Mouse (Mus musculus) thymus, postnatal 36 days (tissue): ENCODE measurements around the gene Slc26a10.

Experiments used
- DNase-seq, 2 experiments: peaks; one replicate each; pipeline ENCODE4 v3.0.0; 2022; ENCODE audit warnings: mixed read lengths in 2 of 2

The Slc26a10 gene

DNA sequence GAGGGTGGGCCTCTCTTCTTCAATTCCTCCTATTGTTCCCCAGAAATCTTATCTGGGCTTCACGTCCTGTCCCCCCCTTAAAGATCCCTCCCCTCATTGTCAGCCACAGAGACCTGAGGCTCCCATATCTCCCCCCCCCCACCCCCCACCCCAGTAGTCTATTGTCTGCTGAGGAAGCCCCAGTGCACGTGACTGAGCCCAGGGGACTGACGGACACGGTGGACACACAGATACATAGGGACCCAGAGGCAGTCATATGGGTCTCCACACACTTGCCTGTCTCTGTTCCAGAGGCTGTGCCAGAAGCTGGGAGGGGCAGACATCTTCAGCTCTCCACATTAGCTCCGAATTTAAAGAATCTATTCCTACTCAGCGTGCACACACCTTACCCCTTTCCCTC, 1.1 kb upstream of the Slc26a10 start:
- DNase-seq: no peak

DNA sequence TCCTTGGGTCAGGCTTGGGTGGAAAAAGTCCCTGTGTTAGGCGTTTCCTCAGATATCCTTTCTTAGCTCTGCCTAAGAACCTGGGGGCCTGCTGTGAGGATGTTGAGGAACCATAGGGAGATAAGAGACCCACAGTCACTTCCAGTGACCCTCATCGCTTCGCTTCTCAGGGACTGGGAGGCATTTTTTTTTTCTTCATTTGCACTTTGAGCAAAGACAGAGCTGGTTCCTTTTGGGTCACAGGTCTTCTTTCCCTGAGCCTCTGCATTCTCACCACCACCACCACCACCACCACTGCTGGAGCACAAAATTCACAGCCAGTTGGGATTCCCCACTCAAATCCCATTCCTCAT, 226 bp upstream of the Slc26a10 start:
- no peak for DNase-seq

GRCm38 (mm10) chr10:127178286-127179027, 2.0 kb downstream of the Slc26a10 start:
- DNase-seq: peak; percentile 4 to 17

GRCm38 (mm10) chr10:127177719-127178118, 2.7 kb downstream of the Slc26a10 start:
- peak; percentile 44 to 54 for DNase-seq

DNA sequence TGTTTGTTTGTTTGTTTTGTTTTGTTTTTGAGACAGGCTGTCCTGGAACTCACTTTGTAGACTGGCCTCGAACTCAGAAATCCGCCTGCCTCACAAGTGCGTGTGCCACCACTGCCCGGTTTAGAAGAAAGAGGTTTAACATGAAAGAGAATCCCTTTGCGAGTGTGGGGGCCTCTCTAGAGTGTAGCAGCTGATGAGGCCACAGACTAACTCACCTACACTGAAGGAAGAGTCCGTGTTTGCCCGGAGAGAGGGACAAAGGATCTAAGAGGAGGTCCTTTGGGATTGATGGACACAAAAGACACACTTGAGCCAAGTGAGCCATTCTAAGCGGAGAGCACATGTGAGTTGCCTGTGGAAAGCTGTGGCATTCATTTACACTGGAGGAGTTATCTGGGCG, 3.2 kb downstream of the Slc26a10 start:
- peak in 1 of 2 experiments; percentile 4 for DNase-seq

DNA sequence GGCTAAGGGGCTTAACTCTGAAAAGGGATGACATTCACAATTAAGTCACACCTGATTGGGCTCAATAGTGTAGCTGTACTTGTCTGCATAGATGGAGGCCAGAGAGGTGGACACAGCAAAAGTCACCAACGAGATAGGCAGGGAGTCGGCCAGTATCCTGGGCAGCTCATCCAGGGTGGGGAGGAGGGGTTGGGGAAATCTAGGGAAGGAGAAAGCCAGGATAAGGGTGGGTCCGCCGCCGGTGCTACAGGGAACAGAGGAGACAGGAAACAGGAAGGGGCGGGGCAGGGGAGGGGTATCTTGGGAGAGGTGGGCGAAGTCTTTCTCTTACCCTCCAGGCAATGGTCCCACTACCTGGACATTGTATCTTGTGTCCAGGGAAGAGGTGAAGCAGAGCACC, 3.7 kb downstream of the Slc26a10 start:
- DNase-seq: peak in 1 of 2 experiments; percentile 12

- DNase-seq: no peak
Observed at GRCm38 (mm10) chr10:127176228-127176627, 4.2 kb downstream of the Slc26a10 start.

GRCm38 (mm10) chr10:127174170-127174569, 6.3 kb downstream of the Slc26a10 start:
- peak in 1 of 2 experiments; percentile 11 for DNase-seq

DNA sequence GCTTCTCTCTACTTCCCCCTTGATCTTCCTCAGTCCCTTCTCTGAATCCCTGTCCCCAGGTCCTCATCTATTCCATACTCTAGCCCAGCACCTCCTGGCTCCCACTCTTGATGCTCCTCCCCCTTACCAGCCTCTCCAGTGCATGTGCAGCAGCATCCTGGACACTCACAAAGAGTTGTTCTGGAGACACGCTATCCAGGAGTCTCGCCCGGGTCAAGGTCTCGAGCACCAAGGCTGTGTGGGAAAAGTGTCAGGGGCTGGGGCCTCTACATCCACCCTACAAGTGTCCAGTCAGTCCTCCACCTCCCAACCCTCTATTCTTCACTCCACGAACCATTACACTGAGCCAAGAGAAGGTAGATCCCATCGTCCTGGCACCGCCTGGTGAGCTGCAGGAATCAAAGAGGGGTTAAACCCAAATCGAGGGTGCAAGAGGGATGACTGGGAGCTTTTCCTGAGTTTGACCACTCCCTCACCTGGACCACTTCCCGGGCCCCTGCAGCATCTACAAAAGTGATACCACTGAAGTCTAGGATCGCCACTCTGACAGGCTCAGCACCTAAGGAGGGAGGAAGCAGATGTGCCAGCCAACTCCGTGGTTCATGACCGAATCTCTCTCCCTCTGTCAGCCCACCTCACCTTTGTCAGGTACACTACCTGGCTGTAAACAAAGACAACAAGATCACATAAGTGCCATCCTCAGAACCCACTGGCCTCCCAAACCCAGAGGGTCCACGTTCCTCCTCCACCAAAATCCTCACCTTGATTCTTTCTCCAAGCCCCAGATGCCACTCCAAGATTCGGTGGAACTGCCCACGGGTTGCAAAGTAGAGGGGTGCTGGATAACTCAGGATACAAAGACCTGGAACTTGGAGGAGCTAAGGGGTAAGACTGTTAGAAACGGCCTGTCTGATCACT, 7.0 kb downstream of the Slc26a10 start:
- peak; percentile 1 to 16 for DNase-seq

DNA sequence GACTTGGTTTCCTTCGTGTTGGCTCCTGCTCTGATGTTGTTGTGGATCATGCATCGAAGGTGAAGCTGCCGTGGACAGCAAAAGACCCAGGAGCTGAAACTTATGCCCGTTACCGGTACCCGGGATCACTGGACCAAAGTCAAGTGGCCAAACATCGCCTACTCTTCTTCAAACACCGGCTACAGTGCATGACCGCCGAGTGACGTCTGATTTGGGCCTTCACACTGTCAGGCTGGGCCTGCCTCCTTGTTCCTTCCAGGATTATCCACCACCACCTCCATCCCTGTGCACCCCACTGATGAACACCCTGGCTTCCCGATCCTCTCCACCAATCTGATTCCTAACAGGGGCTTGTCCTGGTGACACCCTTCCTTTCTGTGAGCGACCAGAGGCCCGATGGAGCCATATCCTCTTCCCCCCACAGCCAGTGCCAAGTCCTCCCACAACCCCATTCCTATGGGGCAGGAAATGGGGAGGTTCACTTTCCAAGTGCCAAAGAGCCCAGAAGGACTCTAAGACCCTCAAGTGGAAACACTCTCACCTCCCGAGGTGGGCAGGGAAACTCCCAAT, 8.7 kb downstream of the Slc26a10 start:
- DNase-seq: peak in 1 of 2 experiments; percentile 15

GRCm38 (mm10) chr10:127170837-127171272, 9.6 kb downstream of the Slc26a10 start:
- peak; percentile 86 to 88 for DNase-seq

DNA sequence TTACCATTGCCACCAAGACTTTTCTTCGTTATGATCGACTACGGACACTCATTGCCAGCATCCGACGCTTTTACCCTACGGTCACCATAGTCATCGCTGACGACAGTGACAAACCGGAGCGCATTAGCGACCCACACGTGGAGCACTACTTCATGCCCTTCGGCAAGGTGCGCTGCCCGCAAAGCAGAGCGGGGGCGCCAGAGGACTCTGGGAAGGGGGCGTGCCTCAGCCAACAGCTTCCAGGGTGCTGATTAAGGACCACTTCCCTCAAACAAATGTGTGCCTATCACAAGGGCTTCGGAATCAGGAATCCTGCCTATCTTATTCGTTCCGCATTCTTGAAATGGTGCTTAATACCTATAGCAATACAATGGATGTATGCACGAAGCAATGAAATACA, 10.4 kb downstream of the Slc26a10 start:
- DNase-seq: peak; percentile 35 to 60

GRCm38 (mm10) chr10:127167614-127168192, 12.7 kb downstream of the Slc26a10 start:
- peak in 1 of 2 experiments; percentile 12 for DNase-seq

DNA sequence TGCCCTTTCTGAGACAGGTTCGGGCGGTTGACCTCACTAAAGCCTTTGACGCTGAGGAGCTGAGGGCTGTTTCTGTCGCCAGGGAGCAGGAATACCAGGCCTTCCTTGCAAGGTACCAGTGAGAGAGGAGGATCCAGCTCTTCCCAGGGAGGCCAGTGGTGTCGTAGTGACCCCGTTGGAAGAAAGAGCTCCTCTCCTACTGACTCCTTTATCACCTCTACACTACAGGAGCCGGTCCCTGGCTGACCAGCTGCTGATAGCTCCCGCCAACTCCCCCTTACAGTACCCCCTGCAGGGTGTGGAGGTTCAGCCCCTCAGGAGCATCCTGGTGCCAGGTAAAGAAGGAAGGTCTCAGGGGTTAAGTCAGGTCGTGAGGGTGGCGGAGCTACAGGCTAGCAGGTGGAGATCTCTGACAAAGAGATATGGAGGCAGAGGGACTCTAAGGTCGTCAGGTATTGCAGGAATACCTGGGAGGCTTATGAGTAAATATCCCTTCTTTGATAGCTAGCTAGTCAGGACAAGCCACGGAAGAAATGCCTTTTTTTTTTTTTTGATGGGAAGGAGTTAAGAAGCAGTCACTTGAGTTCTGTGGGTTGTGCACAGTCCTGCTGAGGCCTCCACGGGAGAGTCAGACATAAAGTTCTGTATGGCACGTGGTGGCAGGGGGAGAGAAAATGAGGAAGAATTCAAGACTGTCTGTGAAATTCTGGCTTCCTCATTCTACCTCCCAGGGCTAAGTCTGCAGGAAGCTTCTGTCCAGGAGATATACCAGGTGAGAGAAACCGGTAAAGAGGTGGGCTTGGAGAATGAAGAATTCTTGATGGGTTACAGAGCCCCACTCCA, 13.5 kb downstream of the Slc26a10 start:
- DNase-seq: no peak

DNA sequence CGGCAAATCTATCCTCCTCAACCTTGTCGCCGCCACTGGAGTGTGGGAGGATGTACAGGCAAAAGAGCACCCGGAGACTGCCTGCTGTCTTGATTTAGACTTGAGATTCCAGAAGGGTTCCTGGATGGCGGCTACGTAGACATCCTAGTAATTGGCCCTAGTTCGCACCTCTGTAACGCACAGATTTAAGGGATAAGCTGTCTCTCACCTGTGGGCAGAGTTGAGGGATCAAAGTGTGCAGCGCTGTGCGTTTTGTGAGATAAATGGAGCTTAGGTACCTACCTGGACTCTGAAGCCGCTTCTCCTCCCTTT, 14.1 kb downstream of the Slc26a10 start:
- DNase-seq: no peak

DNA sequence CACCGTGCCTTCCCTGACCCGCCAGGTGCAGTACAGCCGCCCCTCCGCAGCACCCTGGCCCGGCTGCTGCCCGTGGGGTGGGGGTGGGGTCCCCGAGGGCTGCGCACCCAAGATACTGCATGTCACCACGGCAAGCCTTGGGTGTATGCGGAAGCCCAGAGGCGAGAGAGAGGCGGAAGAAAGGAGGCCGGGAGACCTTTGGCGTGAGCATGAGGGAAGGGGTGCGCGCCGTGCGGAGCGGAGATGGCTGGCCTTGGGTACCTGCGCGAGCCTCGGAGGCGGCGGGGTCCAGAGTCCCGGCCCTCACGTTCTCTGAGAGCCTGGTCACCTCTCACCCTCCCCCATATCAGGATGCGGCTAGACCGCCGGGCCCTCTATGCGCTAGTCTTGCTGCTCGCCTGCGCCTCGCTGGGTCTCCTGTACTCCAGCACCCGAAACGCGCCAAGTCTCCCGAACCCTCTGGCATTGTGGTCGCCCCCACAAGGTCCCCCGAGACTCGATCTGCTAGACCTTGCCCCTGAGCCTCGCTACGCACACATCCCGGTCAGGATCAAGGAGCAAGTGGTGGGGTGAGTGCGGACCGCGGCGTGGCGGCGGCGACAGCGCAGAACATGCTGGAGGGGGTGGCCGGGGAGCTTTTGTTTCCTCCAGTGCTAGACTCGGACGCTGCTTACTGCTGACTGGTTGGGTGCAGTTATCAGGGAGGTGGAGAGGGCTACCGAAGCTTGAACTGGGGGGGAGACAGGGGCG, 14.6 kb downstream of the Slc26a10 start:
- DNase-seq: peak; percentile 82 to 83

- DNase-seq: no peak
Observed at GRCm38 (mm10) chr10:127165354-127165653, 15.1 kb downstream of the Slc26a10 start.

GRCm38 (mm10) chr10:127164631-127165353, 15.7 kb downstream of the Slc26a10 start, which contains the start of gene B4galnt1:
Gene B4galnt1 (plus strand): TSS chr10:127165225.
- peak; percentile 83 to 87 for DNase-seq

- no peak for DNase-seq
Observed at GRCm38 (mm10) chr10:127164190-127164589, 16.3 kb downstream of the Slc26a10 start.

DNA sequence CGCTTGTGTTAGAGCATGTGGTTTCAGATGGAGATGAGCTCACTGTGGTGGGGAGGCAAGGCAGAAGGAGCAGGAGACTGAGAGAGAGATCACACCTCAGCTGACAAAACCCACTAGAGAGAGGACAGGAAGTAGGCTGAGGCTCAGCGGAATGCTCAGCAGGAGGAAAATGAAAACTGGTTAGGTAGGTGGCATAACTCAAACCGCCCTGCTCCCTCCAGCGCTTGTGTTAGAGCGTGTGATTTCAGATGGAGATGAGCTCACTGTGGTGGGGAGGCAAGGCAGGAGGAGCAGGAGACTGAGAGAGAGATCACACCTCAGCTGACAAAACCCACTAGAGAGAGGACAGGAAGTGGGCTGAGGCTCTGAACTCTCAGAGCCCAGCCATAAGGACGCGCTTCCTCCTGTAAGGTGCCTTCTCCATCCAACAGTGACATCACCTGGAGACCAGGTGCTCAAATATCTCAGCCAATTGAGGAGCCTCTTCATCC, 17.6 kb downstream of the Slc26a10 start:
- peak; percentile 60 to 75 for DNase-seq

GRCm38 (mm10) chr10:127160728-127161127, 19.7 kb downstream of the Slc26a10 start:
- no peak for DNase-seq
